Mouse (Mus musculus) fibroblast of lung, adult 2 months (primary cell): ENCODE results near the gene Nr4a3.

Experiments
- DNase-seq: peaks from one replicate; pipeline ENCODE4 v3.0.0-alpha.2; 2011; ENCODE audit warnings: low read depth

The Nr4a3 gene

DNA sequence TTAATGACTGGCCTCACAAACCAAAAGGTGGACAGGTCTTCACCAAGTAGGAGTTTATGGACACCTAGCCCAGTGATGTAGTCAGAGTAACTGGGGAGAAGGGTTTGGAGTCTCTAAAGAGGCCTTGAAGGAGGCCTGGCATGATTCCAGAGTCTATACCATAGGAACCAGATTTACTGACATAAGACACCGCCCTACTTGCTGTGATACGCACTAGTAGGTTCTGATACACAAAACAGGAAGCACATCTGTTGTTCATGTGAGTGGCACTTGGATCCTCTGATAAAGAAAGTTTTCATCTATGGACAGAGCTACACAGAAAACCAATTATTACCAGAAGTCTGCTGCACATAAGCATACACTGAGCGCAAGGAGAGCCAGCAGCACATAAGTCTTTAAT lies 65.4 kb downstream of the Nr4a3 start:
- DNase-seq, result no peak

DNA sequence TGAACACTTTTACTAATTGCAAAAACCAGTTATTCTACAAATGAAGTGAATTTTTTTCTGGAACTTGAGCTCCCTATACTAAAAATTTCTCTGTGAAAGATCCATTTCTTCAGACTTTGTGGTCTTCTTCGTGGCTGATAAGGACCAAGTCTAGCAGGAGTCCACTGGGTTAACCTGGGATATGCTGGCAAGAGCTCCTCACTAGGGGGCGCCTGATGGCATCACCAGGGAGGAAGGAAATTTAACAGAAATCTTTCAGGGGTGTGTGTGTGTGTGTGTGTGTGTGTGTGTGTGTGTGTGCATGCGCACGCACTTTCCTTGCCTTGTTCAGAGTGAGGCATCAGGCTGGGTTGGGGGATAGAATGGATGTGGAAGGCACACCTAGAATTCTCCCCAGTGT lies 71.2 kb downstream of the Nr4a3 start:
- DNase-seq, result no peak

DNA sequence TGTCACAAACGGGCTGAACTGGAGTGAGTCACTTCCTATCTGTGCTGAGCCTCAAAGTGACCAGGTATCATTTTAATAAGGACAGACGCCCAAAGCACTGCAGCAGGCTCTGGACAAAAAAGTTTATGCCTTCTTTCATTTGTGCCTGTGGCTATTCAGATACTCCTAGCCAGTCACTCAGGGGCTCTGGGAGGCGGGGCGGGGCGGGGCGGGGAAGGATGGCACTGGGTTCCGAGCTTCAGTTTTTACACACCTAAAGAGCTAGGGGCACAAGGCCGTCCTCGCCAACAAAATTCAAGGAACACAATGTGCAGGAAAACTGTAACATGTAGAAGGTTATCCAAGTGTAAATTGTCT lies 79.4 kb downstream of the Nr4a3 start:
- DNase-seq, result no peak

DNA sequence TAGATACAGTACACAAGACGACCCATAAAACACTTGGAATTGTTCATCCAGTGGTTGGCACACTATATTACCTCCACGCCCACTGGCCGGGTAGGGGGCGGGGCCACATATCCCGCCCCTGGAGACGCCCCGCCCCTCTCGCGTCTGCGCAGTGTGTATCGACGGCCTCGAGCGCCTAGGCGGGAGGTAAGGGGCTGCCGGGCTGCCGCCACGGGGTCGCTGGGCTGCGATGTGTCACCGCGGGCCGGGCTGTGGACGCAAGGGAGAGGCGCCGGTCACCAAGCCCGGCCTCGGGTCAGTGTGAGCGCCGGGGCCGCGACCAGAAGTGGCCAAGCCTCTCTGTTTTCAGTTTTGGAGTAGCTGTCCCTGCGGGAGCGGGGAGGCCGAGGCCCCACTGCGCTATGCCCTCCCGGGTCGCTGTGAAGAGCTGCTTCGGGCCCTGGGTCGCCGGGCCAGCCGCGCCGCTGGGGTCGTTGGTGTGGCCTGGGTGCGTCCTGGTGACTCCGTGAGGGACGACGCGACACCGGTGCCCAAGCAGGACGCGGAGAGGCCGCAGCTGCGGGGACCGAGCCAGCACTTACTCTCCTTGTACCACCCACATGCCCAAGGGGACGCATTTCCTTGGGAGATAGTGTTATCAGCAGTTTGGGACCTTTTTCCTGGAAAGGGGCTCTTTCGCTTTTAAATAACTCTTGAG lies 80.0 kb downstream of the Nr4a3 start, which contains the start of gene Stx17:
Gene Stx17 (plus strand): TSS at position 143 of the 697 bp plus-strand sequence.
- peak; percentile 56 for DNase-seq

DNA sequence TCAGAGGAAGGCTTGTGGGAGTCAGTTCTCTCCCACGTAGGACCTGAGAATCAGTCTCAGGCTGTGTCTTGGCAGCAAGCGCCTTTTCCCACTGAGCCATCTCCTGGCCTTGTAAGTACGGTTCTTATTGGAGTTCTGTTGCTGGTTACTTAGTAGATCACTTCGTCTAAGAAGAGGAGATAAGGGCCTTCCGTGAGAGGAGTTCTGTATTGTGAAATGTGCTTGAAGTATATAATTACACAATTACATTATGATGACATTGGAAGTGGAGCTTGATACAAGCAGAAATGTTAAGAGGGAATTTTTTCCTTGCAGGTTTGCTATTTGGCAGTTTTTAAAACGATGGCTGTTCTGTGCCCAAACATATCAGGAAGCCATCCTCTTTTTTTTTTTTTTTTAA lies 85.4 kb downstream of the Nr4a3 start:
- no peak for DNase-seq

DNA sequence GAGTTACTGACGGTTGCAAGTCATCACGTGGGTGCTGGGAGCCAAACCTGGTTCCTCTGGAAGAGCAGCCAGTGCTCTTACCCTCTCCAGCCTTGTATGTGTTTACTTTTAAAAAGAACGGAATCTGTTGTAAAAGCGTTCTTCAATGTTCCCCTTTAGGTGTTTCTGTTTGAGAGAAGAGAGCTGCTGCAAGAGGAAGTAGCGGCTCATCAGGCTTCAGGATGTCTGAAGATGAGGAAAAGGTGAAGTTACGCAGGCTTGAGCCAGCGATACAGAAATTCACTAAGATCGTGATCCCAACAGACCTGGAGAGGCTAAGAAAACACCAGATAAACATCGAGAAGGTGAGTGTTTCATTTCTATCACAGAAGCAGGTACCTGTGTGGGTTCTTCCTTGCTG lies 86.7 kb downstream of the Nr4a3 start:
- DNase-seq, result no peak

DNA sequence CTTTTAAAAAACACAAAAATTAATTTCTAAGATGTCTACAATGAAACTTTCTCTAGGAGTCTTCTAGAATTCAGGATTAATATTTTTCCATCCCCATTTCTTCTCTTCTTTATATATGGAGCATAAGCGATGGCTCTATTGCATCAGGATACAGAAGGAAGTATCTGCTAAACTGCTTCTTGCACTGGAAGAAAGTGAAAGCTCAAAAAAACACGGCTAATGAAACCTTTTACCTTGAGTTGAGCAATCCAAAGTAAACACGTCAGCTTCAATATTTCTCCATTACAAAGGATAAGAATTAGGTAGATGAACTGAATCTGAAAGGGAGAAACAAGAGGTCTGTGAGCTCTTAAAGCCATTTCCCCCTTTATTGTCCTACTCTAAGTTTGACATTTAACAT lies 87.8 kb downstream of the Nr4a3 start:
- no peak for DNase-seq
